Mouse (Mus musculus): ENCODE data around the gene Slc45a2. TPM values are rescaled to one million over a fixed set of nuclear protein-coding genes. Genes with fewer than 3 reads are reported as not detected.

Gene Slc45a2
- total RNA-seq, 1 experiment from 2014 or later: not detected

DNA sequence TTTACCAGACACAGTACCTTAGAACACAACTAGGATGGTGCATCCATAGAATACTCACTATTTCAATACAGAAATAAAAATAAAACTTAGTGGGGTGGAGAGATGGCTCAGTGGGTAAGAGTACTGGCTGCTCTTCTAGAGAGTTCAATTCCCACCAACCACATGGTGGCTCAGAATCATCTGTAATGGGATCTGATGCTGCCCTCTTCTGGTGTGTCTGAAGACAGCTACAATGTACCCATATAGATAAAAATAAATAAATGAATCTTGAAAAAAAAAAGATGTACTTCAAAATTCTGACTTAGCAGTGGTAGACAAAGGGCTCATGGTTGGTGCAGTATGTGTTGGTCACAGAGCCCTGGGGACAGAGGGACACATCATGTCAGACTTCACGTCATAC lies 9.0 kb upstream of the Slc45a2 start:
- no peak for ATAC-seq (ENCODE audit: extremely low read depth, insufficient number of reproducible peaks, low FRiP score, poor library complexity, severe bottlenecking)

DNA sequence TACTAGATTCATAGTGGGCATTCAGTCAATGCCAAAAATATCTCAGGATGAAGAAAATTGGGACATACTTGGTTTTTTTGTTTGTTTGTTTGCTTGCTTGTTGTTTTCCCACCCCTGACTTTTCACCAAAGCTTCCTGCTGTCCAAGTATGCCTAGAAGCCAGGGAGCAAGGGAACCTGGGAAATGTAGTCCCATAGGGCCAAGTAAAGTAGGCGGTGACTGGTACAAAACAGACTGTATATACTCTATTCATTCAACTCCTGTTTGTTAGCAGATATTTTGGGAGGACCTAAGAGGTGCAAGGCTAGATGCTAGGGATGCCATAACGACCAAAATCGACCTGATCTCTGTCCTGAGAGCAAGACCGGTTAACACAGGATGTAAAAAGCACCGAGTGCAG lies 689 bp upstream of the Slc45a2 start:
- ATAC-seq (ENCODE audit: extremely low read depth, insufficient number of reproducible peaks, low FRiP score, poor library complexity, severe bottlenecking): no peak

DNA sequence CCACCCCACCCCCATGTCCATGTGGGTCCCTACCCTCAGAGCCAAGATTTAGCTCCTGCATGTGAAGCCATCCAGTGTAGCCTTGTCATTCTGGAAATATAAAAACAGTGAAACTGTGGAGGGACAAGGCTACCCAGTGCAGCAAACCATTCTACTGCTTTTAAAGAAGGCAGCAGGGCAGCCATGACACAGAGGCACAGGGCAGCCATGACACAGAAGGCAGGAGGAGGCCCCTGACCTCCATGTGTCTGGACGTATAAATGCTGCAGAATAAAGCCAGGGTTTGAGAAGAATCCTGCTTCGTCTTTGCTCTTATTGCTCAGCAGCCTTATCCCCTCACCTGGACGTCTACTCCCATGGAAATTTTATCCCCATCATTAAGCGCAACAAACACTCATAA lies 3.3 kb downstream of the Slc45a2 start:
- ATAC-seq (ENCODE audit: extremely low read depth, insufficient number of reproducible peaks, low FRiP score, poor library complexity, severe bottlenecking): no peak

DNA sequence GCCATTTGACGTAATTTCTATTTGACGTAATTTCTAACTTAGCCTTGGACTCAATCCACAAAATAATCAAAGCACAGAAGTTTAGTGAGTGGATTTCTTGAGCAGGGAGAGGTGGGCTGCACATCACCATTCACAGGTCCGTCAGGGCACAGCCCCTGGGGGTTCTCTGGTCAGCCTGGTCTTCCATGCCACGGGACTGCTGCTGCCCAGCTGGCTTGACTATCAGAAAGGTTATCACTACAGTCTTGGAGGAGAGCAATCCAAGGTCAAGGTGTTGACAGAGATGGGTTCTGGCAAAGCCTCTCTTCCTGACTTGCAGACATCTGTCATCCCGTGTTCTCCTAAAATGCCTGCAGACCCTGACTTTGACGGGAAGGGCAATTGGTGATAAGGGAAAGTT lies 4.1 kb downstream of the Slc45a2 start:
- no peak for ATAC-seq (ENCODE audit: extremely low read depth, insufficient number of reproducible peaks, low FRiP score, poor library complexity, severe bottlenecking)

DNA sequence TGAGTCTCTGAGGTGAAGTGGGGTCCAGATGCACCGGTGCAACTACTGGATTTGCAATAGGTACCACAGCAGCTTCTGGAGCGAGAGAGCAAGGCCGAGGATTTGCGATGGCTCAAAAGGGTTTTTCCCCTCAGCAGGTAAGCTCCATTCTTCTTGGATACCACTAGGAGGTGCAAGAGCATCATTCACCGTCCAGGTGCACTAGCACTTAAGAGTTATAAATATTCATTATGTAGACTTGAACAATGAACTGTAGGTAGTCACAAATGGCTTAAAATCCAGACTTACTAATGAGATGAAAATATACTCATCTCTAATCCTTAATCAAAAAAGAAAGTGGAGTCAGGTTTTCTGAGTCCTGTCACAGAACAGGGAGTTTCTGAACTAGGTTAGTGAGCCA lies 8.2 kb downstream of the Slc45a2 start:
- ATAC-seq (ENCODE audit: extremely low read depth, insufficient number of reproducible peaks, low FRiP score, poor library complexity, severe bottlenecking): no peak

DNA sequence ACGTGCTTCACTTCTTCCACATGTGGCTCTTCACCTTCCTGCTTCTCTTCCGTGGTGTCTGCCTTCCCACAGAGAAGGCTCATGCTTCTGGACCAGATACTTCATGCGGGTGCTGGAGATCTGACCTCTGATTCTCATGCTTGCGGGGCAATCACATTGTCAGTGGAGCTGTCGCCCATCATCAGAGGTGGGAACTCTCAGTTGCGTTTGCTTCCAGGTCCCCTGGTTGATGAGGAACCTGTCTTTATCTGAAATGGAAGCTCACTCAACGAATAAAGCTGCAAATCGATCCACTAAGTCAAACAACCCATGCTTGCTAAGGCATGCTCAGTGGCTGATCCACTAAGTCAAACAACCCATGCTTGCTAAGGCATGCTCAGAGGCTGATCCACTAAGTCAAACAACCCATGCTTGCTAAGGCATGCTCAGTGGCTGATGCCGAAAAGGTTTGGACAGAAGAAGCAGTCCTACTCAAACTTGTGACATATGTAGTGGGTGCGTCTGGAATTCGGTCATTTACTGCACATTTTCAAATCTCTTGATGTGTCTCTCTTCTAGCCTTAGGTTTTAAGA lies 10.5 kb downstream of the Slc45a2 start:
- no peak for ATAC-seq (ENCODE audit: extremely low read depth, insufficient number of reproducible peaks, low FRiP score, poor library complexity, severe bottlenecking)

DNA sequence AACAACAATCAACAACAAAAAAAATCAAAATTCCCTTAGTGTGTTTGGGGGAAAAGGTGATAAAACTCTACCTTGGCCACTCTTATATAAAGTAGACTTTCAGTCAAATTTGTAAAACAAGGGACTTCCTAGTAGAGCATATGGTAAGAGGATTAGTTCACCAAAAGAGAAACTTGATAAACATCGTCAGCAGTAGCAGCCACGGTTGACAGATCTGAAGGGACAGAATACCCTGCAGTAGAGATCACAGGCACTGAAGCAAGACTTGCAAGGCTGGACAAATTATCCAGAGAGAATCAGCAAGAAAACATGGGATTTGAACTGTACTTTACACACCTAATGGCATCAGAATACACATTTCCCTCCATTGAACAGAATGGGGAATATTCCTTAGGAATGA lies 14.4 kb downstream of the Slc45a2 start:
- no peak for ATAC-seq (ENCODE audit: extremely low read depth, insufficient number of reproducible peaks, low FRiP score, poor library complexity, severe bottlenecking)

DNA sequence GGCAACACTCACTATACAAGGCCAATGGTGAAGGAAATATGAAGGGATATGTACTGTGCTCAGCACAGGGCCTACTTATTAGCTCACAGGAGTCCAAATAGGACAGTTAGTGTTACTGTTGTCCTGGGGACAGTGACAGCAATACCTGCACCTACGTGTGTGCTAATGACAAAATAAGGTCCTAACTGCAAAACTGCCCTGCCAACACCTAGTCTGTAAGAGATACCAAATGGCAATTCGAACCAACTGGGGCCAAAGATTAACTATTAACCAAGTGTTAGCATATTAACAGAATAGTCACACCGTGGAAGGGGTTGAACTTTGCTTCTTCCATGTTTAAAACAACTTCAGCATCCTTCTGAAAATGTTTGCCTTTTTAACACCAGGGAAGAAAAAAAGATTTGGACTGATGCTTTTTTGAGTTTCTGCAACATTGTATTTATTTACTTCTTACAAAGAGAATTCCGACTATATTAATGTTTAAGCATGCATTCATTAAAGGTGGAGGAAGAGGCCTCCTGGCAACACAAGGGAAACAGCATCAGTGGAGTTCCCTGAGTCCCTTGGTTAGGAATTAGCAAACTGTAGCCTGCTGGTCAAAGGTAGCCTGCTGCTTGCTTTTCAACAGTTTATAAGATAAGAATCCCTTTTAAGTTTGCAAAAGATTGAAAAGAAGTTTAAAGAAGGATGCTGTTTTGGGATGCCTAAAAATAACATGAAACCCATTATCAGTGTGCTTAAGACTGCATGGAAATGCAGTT lies 26.5 kb downstream of the Slc45a2 start:
- no peak for ATAC-seq (ENCODE audit: extremely low read depth, insufficient number of reproducible peaks, low FRiP score, poor library complexity, severe bottlenecking)

DNA sequence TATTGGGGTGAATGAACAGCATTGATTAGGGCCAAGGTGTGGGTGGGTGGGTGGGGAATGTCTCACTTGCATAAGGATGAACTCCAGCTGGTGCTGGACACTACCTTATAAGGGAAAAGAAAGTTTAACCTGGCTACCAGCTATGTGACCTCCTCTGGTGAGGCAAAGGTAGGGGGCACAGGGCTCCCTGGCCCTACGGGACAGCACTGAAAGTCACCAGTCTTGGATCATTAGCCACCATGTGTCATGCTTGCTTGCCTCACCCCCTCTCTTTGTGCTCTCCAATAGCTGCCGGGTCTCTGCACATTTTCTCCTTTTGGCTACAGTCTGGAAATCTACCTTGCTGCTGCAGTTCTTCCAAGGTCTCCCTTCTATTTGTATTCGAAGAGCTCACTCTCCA lies 29.7 kb downstream of the Slc45a2 start:
- no peak for ATAC-seq (ENCODE audit: extremely low read depth, insufficient number of reproducible peaks, low FRiP score, poor library complexity, severe bottlenecking)

DNA sequence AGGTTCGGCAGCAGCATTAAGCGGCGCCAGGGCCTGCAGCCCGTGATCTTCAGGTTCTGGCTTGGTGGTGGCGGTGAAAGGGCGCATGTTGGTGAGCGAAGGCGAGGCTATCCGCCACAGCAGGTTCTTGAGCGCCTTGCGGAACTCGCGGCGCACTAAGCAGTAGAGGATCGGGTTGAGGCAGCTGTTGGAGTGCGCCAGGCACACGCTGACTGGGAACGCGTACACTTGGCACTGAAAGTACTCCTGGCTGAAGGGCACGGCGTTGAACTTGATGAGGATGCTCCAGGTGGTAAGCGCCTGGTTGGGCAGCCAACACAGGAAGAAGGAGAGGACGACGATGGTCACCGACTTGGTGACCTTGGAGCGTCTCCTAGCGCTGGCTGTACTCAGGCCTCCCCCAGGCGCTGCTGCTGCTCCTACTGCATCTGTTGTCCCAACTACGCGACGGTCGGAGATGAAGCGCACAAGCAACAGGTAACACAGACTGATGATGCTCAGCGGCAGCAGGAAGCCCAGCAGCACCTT lies 35.5 kb downstream of the Slc45a2 start:
- no peak for ATAC-seq (ENCODE audit: extremely low read depth, insufficient number of reproducible peaks, low FRiP score, poor library complexity, severe bottlenecking)

DNA sequence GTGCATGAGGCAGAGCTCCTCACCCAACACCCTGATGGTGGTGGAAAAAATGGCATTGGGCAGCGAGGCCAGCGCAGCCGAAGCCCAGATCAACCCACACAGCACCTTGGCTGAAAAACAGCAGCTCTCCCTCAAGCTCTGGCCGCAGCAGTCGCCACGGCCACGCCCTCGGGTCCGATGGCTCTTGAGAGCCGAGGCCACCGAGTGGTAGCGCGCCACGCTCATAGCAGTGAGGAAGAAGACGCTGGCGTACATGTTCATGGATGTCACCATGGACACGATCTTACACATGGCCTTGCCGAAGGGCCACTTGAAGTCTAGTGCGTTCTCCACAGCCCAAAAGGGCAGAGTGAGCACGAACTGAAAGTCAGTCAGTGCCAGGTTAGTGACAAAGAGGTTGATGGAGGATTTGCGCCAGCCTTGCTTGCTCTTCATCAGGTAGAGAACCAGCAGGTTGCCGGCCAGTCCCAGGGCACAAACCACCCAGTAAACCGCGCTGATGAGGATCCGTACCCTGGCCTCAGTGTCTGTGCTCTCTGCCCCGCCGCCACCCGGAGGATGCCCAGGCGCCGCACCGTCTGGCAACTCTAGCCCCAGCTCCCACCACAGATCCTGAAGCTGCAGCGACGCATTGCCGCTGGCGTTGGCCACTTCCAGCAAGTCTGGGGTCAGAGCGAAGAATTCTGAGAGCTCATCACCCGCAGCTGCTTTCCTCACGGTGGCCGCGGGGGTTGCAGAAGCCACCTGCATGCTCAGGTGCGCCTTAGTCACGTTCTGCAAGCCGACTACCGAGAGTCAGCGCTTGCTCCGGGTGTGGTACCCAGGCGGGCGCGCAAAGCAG lies 36.2 kb downstream of the Slc45a2 start:
- ATAC-seq (ENCODE audit: extremely low read depth, insufficient number of reproducible peaks, low FRiP score, poor library complexity, severe bottlenecking): no peak

DNA sequence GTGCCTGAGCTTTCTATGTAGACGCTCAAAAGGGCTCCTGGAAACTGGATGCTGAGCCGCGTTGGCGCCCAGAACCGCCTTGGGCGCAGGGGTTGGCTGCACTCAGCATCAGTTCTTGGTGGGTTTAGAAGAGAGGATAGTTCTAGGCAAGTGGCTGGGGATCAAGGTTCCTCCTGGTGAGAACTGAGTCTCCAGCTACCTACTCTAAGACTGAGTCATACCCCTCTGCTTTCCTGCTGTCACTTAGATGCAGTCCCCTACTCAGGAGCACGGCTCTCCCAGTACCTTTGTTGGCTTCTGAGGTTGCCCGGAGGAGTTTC lies 36.8 kb downstream of the Slc45a2 start:
- ATAC-seq (ENCODE audit: extremely low read depth, insufficient number of reproducible peaks, low FRiP score, poor library complexity, severe bottlenecking): no peak

DNA sequence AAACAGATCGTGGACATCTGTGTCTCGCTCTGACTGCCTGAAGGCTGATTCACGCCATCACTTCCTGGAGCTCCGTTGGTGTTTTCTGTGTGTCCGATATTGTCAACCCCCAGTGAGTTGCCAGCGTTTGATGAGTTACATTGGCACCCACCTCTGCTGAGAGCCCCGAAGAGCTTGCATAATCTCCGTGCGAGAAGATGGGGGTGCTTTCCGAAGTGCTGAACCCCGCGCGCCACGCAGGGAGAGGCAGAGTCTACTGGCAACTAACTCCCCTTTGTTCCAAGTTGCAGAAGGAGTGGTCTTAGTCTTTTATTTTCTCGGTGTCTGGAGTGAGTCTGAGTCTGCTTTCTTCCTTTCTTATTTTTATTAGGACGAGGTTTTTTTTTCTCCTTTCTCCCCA lies 37.2 kb downstream of the Slc45a2 start, which contains the start of gene Rxfp3:
Gene Rxfp3 (minus strand): TSS at position 281 of the 400 bp plus-strand sequence.
- ATAC-seq (ENCODE audit: extremely low read depth, insufficient number of reproducible peaks, low FRiP score, poor library complexity, severe bottlenecking): no peak

DNA sequence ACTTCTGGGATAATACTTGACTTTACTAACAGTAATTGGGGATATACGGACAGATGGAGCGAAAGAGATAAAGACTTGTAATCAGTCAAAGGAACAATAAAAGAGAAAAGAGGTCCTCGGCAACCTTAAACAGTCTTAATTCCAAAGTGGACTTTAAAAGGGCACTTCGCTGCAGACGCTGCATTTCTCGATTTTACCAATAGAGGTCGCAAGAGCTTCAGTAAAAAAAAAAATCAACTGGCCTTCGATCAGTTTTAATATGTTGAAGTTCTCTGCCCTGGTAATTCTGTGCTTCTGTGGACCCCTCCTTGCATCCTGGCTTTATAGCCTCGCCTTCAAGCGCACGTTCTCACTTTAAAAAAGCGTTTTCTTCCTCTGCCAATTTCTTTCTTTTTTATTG lies 38.0 kb downstream of the Slc45a2 start:
- no peak for ATAC-seq (ENCODE audit: extremely low read depth, insufficient number of reproducible peaks, low FRiP score, poor library complexity, severe bottlenecking)

DNA sequence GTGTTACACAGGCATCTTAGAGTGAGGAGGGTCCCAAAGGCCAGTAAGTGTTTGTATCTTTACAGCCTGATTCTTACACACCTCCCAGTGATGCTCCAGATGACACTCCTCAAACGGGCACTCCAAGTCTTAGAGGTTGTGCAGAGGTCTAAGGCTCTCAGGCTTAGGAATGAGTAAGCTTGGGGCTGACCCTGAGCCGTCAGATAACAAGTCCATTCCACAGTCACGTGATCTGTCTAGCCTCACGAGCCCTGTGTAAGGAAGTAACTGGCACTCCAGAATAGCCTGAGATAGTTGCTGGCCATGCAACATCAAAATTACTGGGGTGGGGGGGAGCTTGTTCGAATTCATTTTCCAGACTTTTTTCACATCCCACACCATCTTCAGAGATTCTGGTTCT lies 39.5 kb downstream of the Slc45a2 start:
- ATAC-seq (ENCODE audit: extremely low read depth, insufficient number of reproducible peaks, low FRiP score, poor library complexity, severe bottlenecking): no peak

DNA sequence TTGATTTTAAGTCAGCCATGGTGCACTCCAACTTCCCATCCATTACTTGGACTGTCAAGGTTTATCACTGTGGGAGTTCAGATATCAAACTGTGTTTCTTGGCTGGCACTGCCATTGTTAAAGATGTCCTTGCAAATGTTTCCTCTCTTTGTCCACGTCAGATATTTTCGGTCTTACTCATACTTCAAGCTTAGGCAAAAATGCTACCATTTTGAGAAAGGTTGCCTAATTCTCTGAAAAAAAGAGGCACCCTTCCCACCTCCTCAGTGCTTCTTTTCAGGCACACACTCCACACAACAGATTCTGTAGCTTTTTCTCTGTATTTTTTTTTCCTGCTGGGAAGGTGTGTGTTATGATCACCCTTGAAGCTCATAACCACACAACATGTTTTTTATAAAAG lies 40.7 kb downstream of the Slc45a2 start:
- ATAC-seq (ENCODE audit: extremely low read depth, insufficient number of reproducible peaks, low FRiP score, poor library complexity, severe bottlenecking): no peak

DNA sequence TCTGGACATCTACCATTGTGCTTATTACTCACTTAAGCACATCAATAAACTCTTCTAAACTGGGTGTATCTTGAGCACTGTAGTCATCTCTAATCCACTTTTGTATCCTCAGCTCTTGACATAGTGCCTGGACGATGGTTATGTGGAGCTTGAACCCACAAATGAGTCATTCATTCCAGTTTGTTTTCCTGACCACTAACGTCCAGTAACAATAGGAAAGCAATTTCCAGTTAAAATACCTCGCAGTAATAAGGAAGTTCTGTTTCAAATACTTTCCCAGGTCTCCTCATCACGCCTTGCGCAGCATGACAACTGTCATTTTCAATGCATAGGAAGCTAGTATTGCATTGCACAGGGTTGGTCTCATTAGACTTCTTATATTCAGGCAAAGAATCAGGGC lies 42.3 kb downstream of the Slc45a2 start:
- no peak for ATAC-seq (ENCODE audit: extremely low read depth, insufficient number of reproducible peaks, low FRiP score, poor library complexity, severe bottlenecking)

DNA sequence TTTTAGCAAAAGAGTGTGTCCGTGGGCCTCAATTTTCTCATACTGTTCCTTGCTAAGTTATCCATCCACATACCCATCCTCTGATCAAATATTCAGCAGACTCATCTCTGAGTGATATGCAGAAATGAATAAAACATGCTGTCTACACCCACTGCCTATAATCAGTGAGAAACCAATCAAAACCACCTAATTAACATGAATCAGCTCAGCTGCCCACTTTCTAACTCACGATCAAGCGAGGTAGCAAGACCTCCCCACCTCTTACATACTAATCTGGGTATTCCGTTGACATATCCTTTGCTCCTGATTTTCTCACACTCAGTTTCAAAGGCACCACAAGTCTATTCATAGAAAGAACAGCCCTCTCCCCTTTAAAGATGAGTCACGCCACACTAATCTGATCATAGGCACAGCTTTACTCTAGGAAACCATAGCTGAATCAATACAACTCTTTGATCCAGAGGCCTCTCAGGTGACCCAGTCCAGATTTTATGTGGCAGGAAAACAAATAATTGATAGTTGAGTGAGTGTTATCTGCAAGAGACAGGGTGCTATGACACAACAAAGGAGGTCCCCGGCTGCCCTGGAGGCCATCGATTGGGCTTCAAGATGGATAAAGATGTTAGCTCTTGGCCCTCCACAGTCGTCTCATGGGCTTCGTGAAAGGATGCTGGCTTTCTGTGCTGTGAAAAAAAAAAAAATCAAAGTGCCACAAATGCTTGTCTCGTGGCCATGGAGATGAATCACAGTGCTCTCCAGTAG lies 53.3 kb downstream of the Slc45a2 start:
- ATAC-seq (ENCODE audit: extremely low read depth, insufficient number of reproducible peaks, low FRiP score, poor library complexity, severe bottlenecking): no peak

DNA sequence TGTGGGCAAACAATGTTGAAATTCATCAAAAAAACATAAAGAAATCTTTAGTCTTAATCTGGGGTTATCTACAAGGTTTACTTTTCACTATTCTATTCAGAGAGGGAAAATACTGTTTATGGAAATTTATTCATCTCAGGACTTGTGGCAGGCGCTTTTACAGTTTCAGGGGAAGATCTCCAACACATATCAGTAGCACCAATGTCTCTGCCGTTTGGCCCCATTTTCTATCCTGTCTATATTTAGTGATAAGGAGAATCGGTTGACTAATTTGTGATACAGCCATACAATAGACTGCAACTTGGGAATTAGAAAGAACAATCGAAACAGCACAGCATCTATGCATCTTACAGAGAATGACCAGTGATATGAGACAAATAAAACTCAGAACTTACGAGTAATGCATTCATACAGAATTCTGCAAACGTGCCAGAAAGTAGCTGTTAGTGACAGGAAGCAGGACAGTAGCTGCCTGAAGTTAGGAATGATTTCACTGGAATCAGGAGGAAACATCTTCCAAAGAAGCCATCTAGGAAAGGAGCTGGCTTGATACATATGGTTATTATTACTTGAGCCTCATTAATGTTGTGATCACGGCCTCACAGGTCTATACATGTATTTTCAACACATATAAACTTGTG lies 54.0 kb downstream of the Slc45a2 start:
- no peak for ATAC-seq (ENCODE audit: extremely low read depth, insufficient number of reproducible peaks, low FRiP score, poor library complexity, severe bottlenecking)

Data from neutrophil, adult 5-6 weeks (primary cell).